Mouse (Mus musculus): ENCODE results near the gene Chst1. TPM values are rescaled to one million over a fixed set of nuclear protein-coding genes. Genes with fewer than 3 reads are reported as not detected.

Gene Chst1
- total and polyA plus RNA-seq, 2 experiments from 2014 or later, result 40.4 to 47.4 TPM

DNA sequence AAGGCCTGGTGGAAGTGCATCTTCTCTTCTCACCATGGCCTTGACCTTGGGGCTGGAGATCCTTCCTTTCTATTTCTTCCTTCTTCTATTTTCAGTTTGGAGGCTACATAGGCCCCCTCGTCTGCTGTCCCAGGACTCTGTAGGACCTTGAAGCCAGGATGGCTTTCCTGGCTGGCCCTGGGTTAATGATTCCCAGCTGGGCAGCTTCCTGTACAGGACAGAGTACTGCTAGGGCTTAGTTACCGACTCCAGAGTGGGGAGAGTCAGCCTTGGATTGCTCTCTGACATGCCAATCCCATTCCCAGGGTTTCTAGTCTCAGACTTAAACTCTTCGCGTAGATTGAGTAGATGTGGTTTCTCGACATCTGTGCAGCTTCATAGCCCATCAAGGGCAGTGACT is 16.9 kb upstream of the Chst1 start:
- ATAC-seq, result no peak
- Histone ChIP-seq H3K9ac (no peak overlapping the region), H3K4me3 (ENCODE audit: low read depth, low read length) (no peak overlapping the region), H3K4me2 (ENCODE audit: low read depth) (no peak overlapping the region), H3K9me3 (ENCODE audit: low read length) (no peaks in the 10 kb centered on the region), H3K4me1 (ENCODE audit: insufficient read depth) (no peaks in the 10 kb centered on the region), H3K36me3 (ENCODE audit: insufficient read depth) (no peaks in the 10 kb centered on the region), H3K27ac (ENCODE audit: low read depth, low read length) (no peak overlapping the region), H3K27me3 (ENCODE audit: insufficient read depth, low read length) (no peaks in the 10 kb centered on the region)
- 81% methylated on average over 5 of the region's 5 CpGs for WGBS
- TF ChIP-seq CTCF (IDR thresholded peaks at IDR 0.05; ENCODE audit: low read depth), result no peak
- no peak for DNase-seq

DNA sequence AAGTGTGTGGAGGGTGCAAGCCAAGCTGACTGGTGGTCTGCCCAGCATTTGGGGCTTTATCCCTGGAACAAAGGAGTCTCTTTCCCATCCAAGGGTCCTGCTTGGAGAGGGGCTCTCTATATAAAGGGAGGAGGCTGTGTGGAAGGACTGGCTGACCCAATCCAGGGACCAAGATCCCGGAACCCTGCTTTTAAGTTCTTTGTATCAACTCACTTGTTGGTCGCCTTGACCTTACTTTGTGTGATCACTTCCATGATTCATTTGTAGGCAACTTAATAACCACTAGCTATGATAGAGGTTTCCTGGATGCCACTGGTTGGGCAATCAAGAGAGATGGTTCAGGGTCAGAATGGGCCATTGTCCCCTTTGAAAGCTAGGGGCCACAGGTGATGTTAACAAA is 11.7 kb upstream of the Chst1 start:
- Histone ChIP-seq H3K4me2 (ENCODE audit: low read depth) (no peak overlapping the region), H3K36me3 (ENCODE audit: insufficient read depth) (no peaks in the 10 kb centered on the region), H3K4me3 (ENCODE audit: low read depth, low read length) (no peak overlapping the region), H3K9ac (no peak overlapping the region), H3K27ac (ENCODE audit: low read depth, low read length) (no peak overlapping the region), H3K27me3 (ENCODE audit: insufficient read depth, low read length) (no peaks in the 10 kb centered on the region), H3K4me1 (ENCODE audit: insufficient read depth) (no peaks in the 10 kb centered on the region), H3K9me3 (ENCODE audit: low read length) (no peaks in the 10 kb centered on the region)
- WGBS, result 75% methylated on average over 2 of the region's 2 CpGs
- no peak for ATAC-seq
- TF ChIP-seq CTCF (IDR thresholded peaks at IDR 0.05; ENCODE audit: low read depth), result no peak
- DNase-seq, result no peak

DNA sequence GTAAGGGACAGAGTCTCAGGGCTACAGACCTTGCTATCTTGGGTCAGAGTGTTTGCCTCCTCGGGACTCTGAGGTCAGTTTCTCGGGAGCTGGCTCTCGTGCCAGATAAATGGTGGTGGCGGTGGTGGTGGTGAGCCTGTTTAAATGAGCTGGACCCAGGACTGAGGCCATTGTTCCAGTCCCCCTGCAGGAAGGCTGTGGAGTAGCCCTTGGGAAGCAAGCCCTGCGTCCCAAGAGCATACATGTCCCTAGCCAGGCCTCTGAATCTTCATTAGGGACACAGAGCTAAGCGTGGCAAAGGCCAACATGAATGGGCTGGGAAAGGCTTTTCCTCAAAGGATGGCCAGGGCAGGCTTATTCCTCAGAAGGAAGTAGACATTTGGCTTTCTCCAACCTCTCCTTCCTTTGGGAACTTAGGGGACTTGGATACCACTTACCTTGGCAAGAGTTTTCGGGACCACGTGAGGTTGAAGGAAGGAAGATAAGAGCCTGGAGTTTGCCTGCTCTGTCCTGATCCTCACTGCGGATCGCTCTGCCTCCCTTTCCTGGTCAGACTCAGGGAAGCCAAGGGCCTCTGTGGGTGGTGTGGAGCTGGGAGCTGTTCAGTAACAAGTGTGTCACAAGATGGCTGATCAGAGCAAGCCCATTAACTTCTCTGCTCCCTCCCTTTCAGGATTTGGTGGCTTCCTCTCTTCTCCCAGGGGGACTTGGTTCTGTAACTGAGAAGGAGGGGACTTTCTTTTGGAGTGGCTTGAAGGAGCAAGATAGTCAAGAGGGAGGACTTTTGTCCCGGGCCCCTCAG is 4.4 kb upstream of the Chst1 start:
- WGBS, result 64% methylated on average over 11 of the region's 11 CpGs
- ATAC-seq, result no peak

DNA sequence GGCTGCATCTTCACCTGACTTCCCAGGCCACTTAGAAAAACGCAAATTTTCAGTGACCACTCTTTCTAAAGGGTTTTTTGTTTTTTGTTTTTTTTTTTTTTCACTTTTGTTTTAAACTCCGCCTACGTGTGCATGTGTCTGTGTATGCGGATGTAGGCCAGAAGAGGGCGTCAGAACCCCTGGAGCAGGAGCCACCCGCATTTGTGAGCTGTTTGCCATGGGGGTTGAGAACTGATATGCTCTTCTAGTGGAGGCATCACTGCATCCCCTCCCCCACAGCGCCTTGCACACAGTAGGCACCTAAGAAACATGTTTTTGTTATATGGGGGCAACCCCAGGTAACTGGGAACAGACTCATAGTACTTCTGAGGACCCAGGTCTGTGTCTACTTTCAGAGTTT is 2.2 kb upstream of the Chst1 start:
- Histone ChIP-seq H3K27ac (ENCODE audit: low read depth, low read length) (no peak overlapping the region), H3K4me3 (ENCODE audit: low read depth, low read length) (no peak overlapping the region), H3K27me3 (ENCODE audit: insufficient read depth, low read length) (no peaks in the 10 kb centered on the region), H3K9me3 (ENCODE audit: low read length) (no peaks in the 10 kb centered on the region), H3K4me1 (ENCODE audit: insufficient read depth) (peaks cover 17% of the 10 kb centered on the region; the same call in 1 of the 2 replicates), H3K9ac (no peak overlapping the region), H3K4me2 (ENCODE audit: low read depth) (no peak overlapping the region), H3K36me3 (ENCODE audit: insufficient read depth) (no peaks in the 10 kb centered on the region)
- no peak for ATAC-seq
- TF ChIP-seq CTCF (IDR thresholded peaks at IDR 0.05; ENCODE audit: low read depth), result peak; percentile 65
- peak; percentile 38 for DNase-seq
- WGBS, result 7% methylated on average over 7 of the region's 7 CpGs

More for the DNA sequence above, 4.4 kb upstream of the Chst1 start:
- Histone ChIP-seq H3K9ac (no peak overlapping the region), H3K9me3 (ENCODE audit: low read length) (no peaks in the 10 kb centered on the region), H3K36me3 (ENCODE audit: insufficient read depth) (no peaks in the 10 kb centered on the region), H3K27ac (ENCODE audit: low read depth, low read length) (no peak overlapping the region), H3K4me3 (ENCODE audit: low read depth, low read length) (no peak overlapping the region), H3K4me1 (ENCODE audit: insufficient read depth) (0 out of 2 replicates have a peak, but pooled peaks cover 3% of the 10 kb centered on the region), H3K27me3 (ENCODE audit: insufficient read depth, low read length) (no peaks in the 10 kb centered on the region), H3K4me2 (ENCODE audit: low read depth) (no peak overlapping the region)
- DNase-seq, result no peak
- TF ChIP-seq CTCF (IDR thresholded peaks at IDR 0.05; ENCODE audit: low read depth), result no peak

DNA sequence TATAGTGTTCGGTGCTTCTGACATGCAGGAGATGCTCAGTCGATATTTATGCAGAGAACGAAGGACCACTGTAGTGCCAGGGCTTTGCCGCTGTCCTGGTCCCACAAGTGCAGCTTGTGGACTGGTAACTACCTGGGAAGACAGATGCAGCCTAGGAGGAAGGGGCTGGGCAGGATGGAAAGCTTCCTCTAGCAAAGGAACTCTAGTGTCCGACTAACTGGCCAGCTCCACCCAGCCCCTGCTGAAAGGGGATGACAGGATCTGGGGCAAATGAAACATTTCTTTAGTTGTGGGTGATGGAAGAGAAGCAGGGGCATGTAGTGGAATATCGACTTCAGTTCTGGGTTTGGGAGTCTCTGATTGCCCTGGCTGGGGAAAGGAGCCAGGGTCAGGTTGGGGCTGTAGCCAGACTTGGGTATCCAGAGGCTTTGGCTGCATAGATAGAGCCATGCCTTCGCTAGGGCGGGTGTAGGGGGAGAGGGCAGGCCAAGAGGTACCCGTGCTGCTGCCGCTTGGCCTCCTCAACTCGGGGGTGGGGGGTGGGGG is 493 bp upstream of the Chst1 start:
- DNase-seq, result peak; percentile 29
- ATAC-seq, result peak; percentile 27

DNA sequence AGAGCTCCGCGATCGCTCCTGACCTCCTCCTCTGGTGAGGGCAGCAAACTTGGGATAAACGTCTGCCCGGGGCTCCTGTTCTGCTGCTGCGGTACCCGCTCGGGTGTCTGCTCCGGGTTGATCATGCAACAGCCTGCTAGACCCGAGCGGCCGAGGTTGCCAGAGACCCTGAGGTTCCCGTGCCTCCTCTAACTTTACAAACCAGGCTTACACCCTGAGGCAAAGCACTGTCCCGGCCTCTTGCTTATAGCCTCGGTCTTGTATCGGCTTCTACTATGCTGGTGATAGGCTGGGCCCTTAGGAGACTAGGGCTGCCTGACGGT is 802 bp downstream of the Chst1 start:
- 4% methylated on average over 17 of the region's 17 CpGs for WGBS
- TF ChIP-seq CTCF (IDR thresholded peaks at IDR 0.05; ENCODE audit: low read depth), result no peak
- Histone ChIP-seq H3K27me3 (ENCODE audit: insufficient read depth, low read length) (no peaks in the 10 kb centered on the region), H3K4me1 (ENCODE audit: insufficient read depth) (peaks cover 22% of the 10 kb centered on the region), H3K36me3 (ENCODE audit: insufficient read depth) (no peaks in the 10 kb centered on the region), H3K4me2 (ENCODE audit: low read depth) (peak overlapping the region; percentile 89), H3K9me3 (ENCODE audit: low read length) (no peaks in the 10 kb centered on the region), H3K4me3 (ENCODE audit: low read depth, low read length) (peak overlapping the region; percentile 69), H3K27ac (ENCODE audit: low read depth, low read length) (peak overlapping the region; percentile 80), H3K9ac (peak overlapping the region; percentile 69)
- DNase-seq, result peak; percentile 54
- peak; percentile 10; the same call in 1 of the 2 replicates for ATAC-seq

More for the DNA sequence above, 493 bp upstream of the Chst1 start:
- Histone ChIP-seq H3K9ac (peak overlapping the region; percentile 69; the same call in 1 of the 2 replicates), H3K36me3 (ENCODE audit: insufficient read depth) (no peaks in the 10 kb centered on the region), H3K9me3 (ENCODE audit: low read length) (no peaks in the 10 kb centered on the region), H3K27ac (ENCODE audit: low read depth, low read length) (peak overlapping the region; percentile 80; the same call in 1 of the 2 replicates), H3K4me3 (ENCODE audit: low read depth, low read length) (peak overlapping the region; percentile 69), H3K4me1 (ENCODE audit: insufficient read depth) (peaks cover 22% of the 10 kb centered on the region), H3K4me2 (ENCODE audit: low read depth) (peak overlapping the region; percentile 89), H3K27me3 (ENCODE audit: insufficient read depth, low read length) (no peaks in the 10 kb centered on the region)
- 35% methylated on average over 10 of the region's 11 CpGs for WGBS
- no peak for TF ChIP-seq CTCF (IDR thresholded peaks at IDR 0.05; ENCODE audit: low read depth)

DNA sequence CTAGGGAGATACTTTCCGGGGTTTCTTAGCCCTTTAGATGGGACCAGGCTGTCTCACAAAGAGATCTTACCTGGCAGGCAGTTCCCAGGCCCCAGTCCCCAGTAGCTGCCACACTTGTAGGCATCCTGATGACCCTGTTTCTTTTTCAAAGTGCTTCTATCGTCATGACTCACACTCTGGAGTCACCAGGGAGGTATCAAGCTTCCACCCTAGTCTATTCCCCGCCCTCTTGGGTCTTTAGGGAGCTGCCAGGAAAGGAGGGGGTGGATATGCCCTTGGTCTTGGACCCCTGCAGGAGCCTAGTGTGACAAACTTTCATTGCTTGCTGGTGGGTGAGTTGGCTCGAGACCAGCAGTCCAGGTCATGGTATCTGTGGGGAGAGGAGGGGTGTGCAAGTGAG is 1.7 kb downstream of the Chst1 start:
- no peaks in the 10 kb centered on the region for H3K27me3 ChIP-seq (ENCODE audit: insufficient read depth, low read length)
- peak overlapping the region; percentile 69 for H3K4me3 ChIP-seq (ENCODE audit: low read depth, low read length)
- H3K9ac ChIP-seq, result peak overlapping the region; percentile 69; the same call in 1 of the 2 replicates
- H3K36me3 ChIP-seq (ENCODE audit: insufficient read depth), result no peaks in the 10 kb centered on the region
- ATAC-seq (no peak), DNase-seq (no peak)
- TF ChIP-seq CTCF (IDR thresholded peaks at IDR 0.05; ENCODE audit: low read depth), result no peak
- peaks cover 22% of the 10 kb centered on the region for H3K4me1 ChIP-seq (ENCODE audit: insufficient read depth)
- peak overlapping the region; percentile 89 for H3K4me2 ChIP-seq (ENCODE audit: low read depth)
- WGBS, result 48% methylated on average over 4 of the region's 4 CpGs
- no peak overlapping the region for H3K27ac ChIP-seq (ENCODE audit: low read depth, low read length)
- no peaks in the 10 kb centered on the region for H3K9me3 ChIP-seq (ENCODE audit: low read length)
